Mouse (Mus musculus): ENCODE data around the gene Sbk3. TPM values are rescaled to one million over a fixed set of nuclear protein-coding genes. Genes with fewer than 3 reads are reported as not detected.

Sbk3 gene
- polyA plus RNA-seq, 1 experiment from 2014 or later = 0.12 TPM

- 73% methylated on average over 17 of the region's 17 CpGs for WGBS
- H3K4me3 ChIP-seq = no peak overlapping the region
These were observed 42.6 kb downstream of the Sbk3 start for GRCm38 (mm10) chr7:4928323-4928722.

GRCm38 (mm10) chr7:4927711-4928110, 43.3 kb downstream of the Sbk3 start:
- WGBS = 60% methylated on average over 8 of the region's 8 CpGs
- H3K27ac ChIP-seq (replicated peaks) = no peak overlapping the region
- H3K9ac ChIP-seq = no peak overlapping the region
- peaks cover 4% of the 10 kb centered on the region; the same call in 1 of the 2 replicates for H3K27me3 ChIP-seq (replicated peaks)
- H3K9me3 ChIP-seq = no peaks in the 10 kb centered on the region
- ATAC-seq (ENCODE audit: extremely low read depth, insufficient number of reproducible peaks, low FRiP score, low TSS enrichment) = no peak
- H3K4me1 ChIP-seq = peaks cover 44% of the 10 kb centered on the region
- no peak overlapping the region for H3K4me3 ChIP-seq
- no peak overlapping the region for H3K4me2 ChIP-seq
- no peaks in the 10 kb centered on the region for H3K36me3 ChIP-seq

More at GRCm38 (mm10) chr7:4928323-4928722, 42.6 kb downstream of the Sbk3 start:
- peaks cover 38% of the 10 kb centered on the region for H3K4me1 ChIP-seq
- H3K27me3 ChIP-seq (replicated peaks) = peaks cover 4% of the 10 kb centered on the region; the same call in 1 of the 2 replicates
- H3K4me2 ChIP-seq = no peak overlapping the region
- H3K9me3 ChIP-seq = no peaks in the 10 kb centered on the region
- no peak overlapping the region for H3K9ac ChIP-seq
- H3K36me3 ChIP-seq = no peaks in the 10 kb centered on the region
- H3K27ac ChIP-seq (replicated peaks) = no peak overlapping the region
- no peak for ATAC-seq (ENCODE audit: extremely low read depth, insufficient number of reproducible peaks, low FRiP score, low TSS enrichment)

- no peak overlapping the region for H3K27ac ChIP-seq (replicated peaks)
- H3K9ac ChIP-seq = peak overlapping the region; percentile 80; the same call in 1 of the 2 replicates
- peaks cover 53% of the 10 kb centered on the region for H3K4me1 ChIP-seq
- no peak for ATAC-seq (ENCODE audit: extremely low read depth, insufficient number of reproducible peaks, low FRiP score, low TSS enrichment)
- H3K27me3 ChIP-seq (replicated peaks) = peaks cover 4% of the 10 kb centered on the region; the same call in 1 of the 2 replicates
- WGBS = 70% methylated on average over 16 of the region's 16 CpGs
- H3K9me3 ChIP-seq = no peaks in the 10 kb centered on the region
- no peaks in the 10 kb centered on the region for H3K36me3 ChIP-seq
- no peak overlapping the region for H3K4me2 ChIP-seq
- H3K4me3 ChIP-seq = no peak overlapping the region
These were observed 44.1 kb downstream of the Sbk3 start for GRCm38 (mm10) chr7:4926849-4927248.

GRCm38 (mm10) chr7:4925441-4926381, 45.3 kb downstream of the Sbk3 start, which contains the start of gene Ssc5d:
Gene Ssc5d (plus strand): TSS chr7:4925785.
- ATAC-seq (ENCODE audit: extremely low read depth, insufficient number of reproducible peaks, low FRiP score, low TSS enrichment) = peak; percentile 4; the same call in 1 of the 2 replicates
- Histone ChIP-seq H3K4me1 (peaks cover 64% of the 10 kb centered on the region), H3K4me2 (peak within 1 kb of the TSS; percentile 88)

GRCm38 (mm10) chr7:4924891-4925301, 46.1 kb downstream of the Sbk3 start:
- peaks cover 13% of the 10 kb centered on the region for H3K36me3 ChIP-seq
- WGBS = 8% methylated on average over 3 of the region's 4 CpGs
- H3K27me3 ChIP-seq (replicated peaks) = peaks cover 4% of the 10 kb centered on the region; the same call in 1 of the 2 replicates
- ATAC-seq (ENCODE audit: extremely low read depth, insufficient number of reproducible peaks, low FRiP score, low TSS enrichment) = no peak
- peaks cover 67% of the 10 kb centered on the region for H3K4me1 ChIP-seq
- H3K4me2 ChIP-seq = peak overlapping the region; percentile 88
- H3K27ac ChIP-seq (replicated peaks) = peak overlapping the region; percentile 88
- no peaks in the 10 kb centered on the region for H3K9me3 ChIP-seq
- no peak overlapping the region for H3K4me3 ChIP-seq
- peak overlapping the region; percentile 80; the same call in 1 of the 2 replicates for H3K9ac ChIP-seq

More at GRCm38 (mm10) chr7:4925441-4926381, 45.3 kb downstream of the Sbk3 start, which contains the start of gene Ssc5d:
- Histone ChIP-seq H3K27me3 (replicated peaks) (peaks cover 4% of the 10 kb centered on the region; the same call in 1 of the 2 replicates), H3K4me3 (no peak within 1 kb of the TSS), H3K36me3 (peaks cover 5% of the 10 kb centered on the region), H3K27ac (replicated peaks) (peak within 1 kb of the TSS; percentile 88), H3K9ac (peak within 1 kb of the TSS; percentile 80; the same call in 1 of the 2 replicates), H3K9me3 (no peaks in the 10 kb centered on the region)
- 10% methylated on average over 6 of the region's 6 CpGs for WGBS

GRCm38 (mm10) chr7:4924483-4924882, 46.5 kb downstream of the Sbk3 start:
- peak overlapping the region; percentile 48; the same call in 1 of the 2 replicates for H3K4me3 ChIP-seq
- H3K27ac ChIP-seq (replicated peaks) = peak overlapping the region; percentile 88
- H3K4me1 ChIP-seq = peaks cover 67% of the 10 kb centered on the region
- peak overlapping the region; percentile 80 for H3K9ac ChIP-seq
- peaks cover 4% of the 10 kb centered on the region; the same call in 1 of the 2 replicates for H3K27me3 ChIP-seq (replicated peaks)
- H3K9me3 ChIP-seq = no peaks in the 10 kb centered on the region
- peak overlapping the region; percentile 88 for H3K4me2 ChIP-seq
- WGBS = 6% methylated on average over 4 of the region's 4 CpGs
- no peak for ATAC-seq (ENCODE audit: extremely low read depth, insufficient number of reproducible peaks, low FRiP score, low TSS enrichment)
- peaks cover 17% of the 10 kb centered on the region for H3K36me3 ChIP-seq

- no peaks in the 10 kb centered on the region for H3K9me3 ChIP-seq
- H3K27me3 ChIP-seq (replicated peaks) = peaks cover 4% of the 10 kb centered on the region; the same call in 1 of the 2 replicates
- peaks cover 24% of the 10 kb centered on the region for H3K36me3 ChIP-seq
- peak overlapping the region; percentile 88 for H3K27ac ChIP-seq (replicated peaks)
- peak overlapping the region; percentile 80 for H3K9ac ChIP-seq
- H3K4me2 ChIP-seq = peak overlapping the region; percentile 88
- WGBS = 5% methylated on average over 37 of the region's 37 CpGs
- peak overlapping the region; percentile 48 for H3K4me3 ChIP-seq
- no peak for ATAC-seq (ENCODE audit: extremely low read depth, insufficient number of reproducible peaks, low FRiP score, low TSS enrichment)
- H3K4me1 ChIP-seq = peaks cover 67% of the 10 kb centered on the region
These were observed 47.2 kb downstream of the Sbk3 start for GRCm38 (mm10) chr7:4923586-4924364.

- H3K9me3 ChIP-seq = no peaks in the 10 kb centered on the region
- 1% methylated on average over 14 of the region's 14 CpGs for WGBS
- H3K36me3 ChIP-seq = peaks cover 31% of the 10 kb centered on the region
- peak overlapping the region; percentile 88 for H3K4me2 ChIP-seq
- H3K27ac ChIP-seq (replicated peaks) = peak overlapping the region; percentile 88
- H3K4me3 ChIP-seq = peak overlapping the region; percentile 48
- H3K4me1 ChIP-seq = peaks cover 67% of the 10 kb centered on the region
- ATAC-seq (ENCODE audit: extremely low read depth, insufficient number of reproducible peaks, low FRiP score, low TSS enrichment) = no peak
- H3K9ac ChIP-seq = peak overlapping the region; percentile 80
- peaks cover 4% of the 10 kb centered on the region; the same call in 1 of the 2 replicates for H3K27me3 ChIP-seq (replicated peaks)
These were observed 47.9 kb downstream of the Sbk3 start for GRCm38 (mm10) chr7:4922931-4923565.

- peak overlapping the region; percentile 71 for H3K27ac ChIP-seq (replicated peaks)
- WGBS = under 1% methylated on average over 14 of the region's 14 CpGs
- H3K4me2 ChIP-seq = peak overlapping the region; percentile 88
- peaks cover 37% of the 10 kb centered on the region for H3K36me3 ChIP-seq
- H3K27me3 ChIP-seq (replicated peaks) = peaks cover 4% of the 10 kb centered on the region; the same call in 1 of the 2 replicates
- no peak for ATAC-seq (ENCODE audit: extremely low read depth, insufficient number of reproducible peaks, low FRiP score, low TSS enrichment)
- no peaks in the 10 kb centered on the region for H3K9me3 ChIP-seq
- peak overlapping the region; percentile 48 for H3K4me3 ChIP-seq
- H3K9ac ChIP-seq = peak overlapping the region; percentile 80
- peaks cover 67% of the 10 kb centered on the region for H3K4me1 ChIP-seq
These were observed 48.5 kb downstream of the Sbk3 start for GRCm38 (mm10) chr7:4922508-4922907.

GRCm38 (mm10) chr7:4921824-4922482, 49.0 kb downstream of the Sbk3 start, which contains the start of gene Nat14:
Gene Nat14 (plus strand): TSS chr7:4922028.
- WGBS = 24% methylated on average over 8 of the region's 8 CpGs
- peak within 1 kb of the TSS; percentile 80 for H3K9ac ChIP-seq
- no peak for ATAC-seq (ENCODE audit: extremely low read depth, insufficient number of reproducible peaks, low FRiP score, low TSS enrichment)
- H3K27ac ChIP-seq (replicated peaks) = peak within 1 kb of the TSS; percentile 77
- no peaks in the 10 kb centered on the region for H3K9me3 ChIP-seq
- peak within 1 kb of the TSS; percentile 88 for H3K4me2 ChIP-seq
- peaks cover 66% of the 10 kb centered on the region for H3K4me1 ChIP-seq
- peaks cover 2% of the 10 kb centered on the region; the same call in 1 of the 2 replicates for H3K27me3 ChIP-seq (replicated peaks)
- H3K4me3 ChIP-seq = peak within 1 kb of the TSS; percentile 48
- H3K36me3 ChIP-seq = peaks cover 41% of the 10 kb centered on the region
